Mouse (Mus musculus): ENCODE results near the gene Fars2. TPM values are rescaled to one million over a fixed set of nuclear protein-coding genes. Genes with fewer than 3 reads are reported as not detected.

Gene Fars2
- 30.9 TPM for polyA plus RNA-seq (2015; fragmentation: Illumina TruSeq; extraction: RNeasy Lipid Tissue Mini Kit (QIAGEN cat#74804); ENCODE audit: low read depth, low replicate concordance)

DNA sequence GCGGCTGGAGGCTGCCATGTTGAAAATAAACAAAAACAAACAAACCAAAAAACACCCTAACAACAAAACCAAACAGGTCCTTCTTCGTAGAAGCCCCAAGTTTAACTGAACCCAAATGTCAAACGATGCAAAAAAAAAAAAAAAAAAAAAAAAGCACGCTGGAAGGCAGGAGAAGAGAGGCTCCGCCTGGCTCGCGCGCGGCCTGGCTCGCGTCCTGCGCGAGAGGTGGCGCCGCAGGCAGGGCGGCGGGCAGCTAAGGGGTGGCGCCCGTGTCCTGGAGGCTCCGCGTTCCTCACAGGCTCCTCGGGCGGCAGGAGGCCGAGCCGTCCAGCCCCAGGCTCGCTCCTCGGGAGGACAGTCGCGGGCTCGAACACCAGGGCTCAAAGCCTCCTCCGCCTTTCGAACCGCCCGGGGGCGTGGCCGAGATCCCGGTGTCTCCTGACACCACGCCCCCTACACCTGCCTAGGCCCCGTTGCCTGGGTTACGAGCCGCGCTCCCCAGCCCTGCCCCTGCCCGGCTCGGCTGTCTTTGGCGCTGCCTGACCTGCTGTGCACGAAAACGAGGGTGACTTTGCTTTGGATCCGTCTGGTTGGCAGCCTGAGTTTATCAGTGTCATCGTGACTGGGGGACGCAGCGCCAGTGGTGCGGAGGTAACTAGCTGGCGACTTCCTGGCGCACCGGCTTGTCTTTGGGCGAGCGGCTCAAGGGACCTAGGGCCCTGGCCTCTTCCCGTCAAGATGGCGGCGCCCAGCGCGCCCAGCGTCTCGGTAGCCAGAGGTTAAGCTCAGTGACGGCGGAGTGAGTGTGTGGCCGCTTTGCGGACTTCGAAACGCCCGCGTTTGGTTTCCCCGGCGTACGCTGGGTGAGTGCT, at the start of gene Fars2, which contains the start of gene Lyrm4:
Gene Fars2, plus strand, starts transcription at position 270 of the 872 bp plus-strand sequence.
Gene Lyrm4, minus strand, starts transcription at position 384 of the 872 bp plus-strand sequence.

GRCm38 (mm10) chr13:36734731-36735571, 617.7 kb downstream of the Fars2 start, which contains the start of gene Nrn1:
Gene Nrn1, minus strand, starts transcription at chr13:36735131.

Other genes starting within 250 kb of the Fars2 start
- gene Rpp40, start 211.1 kb upstream of the Fars2 start, polyA plus RNA-seq (2015; fragmentation: Illumina TruSeq; extraction: RNeasy Lipid Tissue Mini Kit (QIAGEN cat#74804); ENCODE audit: low read depth, low replicate concordance), result 4.1 TPM
- 6.2 TPM for gene Ppp1r3g, start 158.6 kb upstream of the Fars2 start, polyA plus RNA-seq (2015; fragmentation: Illumina TruSeq; extraction: RNeasy Lipid Tissue Mini Kit (QIAGEN cat#74804); ENCODE audit: low read depth, low replicate concordance)
- gene Lyrm4, start 114 bp downstream of the Fars2 start, polyA plus RNA-seq (2015; fragmentation: Illumina TruSeq; extraction: RNeasy Lipid Tissue Mini Kit (QIAGEN cat#74804); ENCODE audit: low read depth, low replicate concordance), result 29.8 TPM

All from brain, adult 10 weeks (tissue).